Mouse (Mus musculus) macrophage (primary cell): Measurements from ENCODE around the gene Gemin7. TPM values are rescaled to one million over a fixed set of nuclear protein-coding genes. Genes with fewer than 3 reads are reported as not detected.

ENCODE experiments used
- H3K27ac ChIP-seq: fragments of 350-480 bp; formaldehyde crosslinking; 2 replicates; pipeline ENCODE4 v1.9.0; 2021
- H3K36me3 ChIP-seq: fragments of 350-480 bp; formaldehyde crosslinking; 2 replicates; pipeline ENCODE4 v1.9.0; 2021; ENCODE audit errors: inconsistent target
- H3K4me3 ChIP-seq: fragments of 350-480 bp; formaldehyde crosslinking; 2 replicates; pipeline ENCODE4 v1.9.0; 2021; ENCODE audit errors: inconsistent target
- H3K79me2 ChIP-seq: fragments of 350-480 bp; formaldehyde crosslinking; 2 replicates; pipeline ENCODE4 v1.9.0; 2021; ENCODE audit errors: inconsistent target
- WGBS: methylation state at CpG from one replicate; pipeline ENCODE4 v1.1.7; 2026; ENCODE audit warnings: inconsistent platforms; ENCODE audit not compliant: missing documents; 5-methylcytosine and 5-hydroxymethylcytosine counted together
- polyA plus RNA-seq: library from polyadenylated mRNA; stranded (reverse); fragments of 250-400 nt; gene quantifications from 3 replicates; pipeline ENCODE4 v1.2.4, GENCODE M21; 2018; ENCODE audit warnings: inconsistent platforms

Gene Gemin7
- polyA plus RNA-seq, 1 experiment from 2014 or later = 16.9 TPM

DNA sequence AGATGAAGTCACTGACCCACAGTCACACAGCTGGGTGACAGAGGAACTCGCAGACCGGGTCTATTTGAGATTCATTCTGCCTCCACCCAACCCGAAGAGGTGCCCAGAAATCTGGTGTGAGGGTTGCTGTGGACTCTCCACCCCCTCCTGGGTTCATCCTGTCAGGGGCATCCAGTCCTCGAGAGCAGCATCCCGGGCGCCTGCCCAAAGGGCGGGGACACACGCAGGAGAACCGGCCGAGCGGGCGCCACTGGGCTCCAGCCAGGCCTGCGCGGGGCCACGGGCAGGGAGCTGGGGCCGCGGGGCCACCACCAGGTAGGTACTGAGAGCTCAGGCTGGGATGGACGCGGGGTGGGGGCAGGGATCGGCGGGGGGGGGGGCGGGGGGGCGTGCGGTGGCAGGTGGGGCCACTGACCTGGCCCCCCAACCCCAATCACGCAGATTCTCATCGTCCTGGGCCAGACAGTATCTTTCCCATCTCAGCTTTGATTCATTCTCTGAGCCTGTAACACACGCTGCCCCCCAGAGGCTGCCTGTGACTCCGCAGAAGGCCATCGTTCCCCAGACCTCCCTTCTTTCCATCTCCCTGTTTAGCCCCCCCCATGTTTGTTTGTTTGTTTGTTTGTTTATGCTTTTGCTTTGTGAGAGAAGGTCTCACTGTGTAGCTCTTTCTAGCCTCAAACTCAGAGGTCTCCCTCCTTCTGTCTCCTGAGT, 59.6 kb downstream of the Gemin7 start, which contains the start of gene Nkpd1:
Gene Nkpd1 (plus strand): TSS at position 187 of the 714 bp plus-strand sequence.
- no peaks in the 10 kb centered on the region for H3K79me2 ChIP-seq
- H3K4me3 ChIP-seq = no peak within 1 kb of the TSS
- H3K27ac ChIP-seq = no peak within 1 kb of the TSS
- no peaks in the 10 kb centered on the region for H3K36me3 ChIP-seq
- 3% methylated on average over 24 of the region's 29 CpGs for WGBS

Other genes starting within 250 kb of the Gemin7 start
- gene Ercc1, start 232.8 kb downstream of the Gemin7 start, polyA plus RNA-seq = 16.4 to 18.9 TPM (median 16.8 TPM) in 3 replicates
- 12.4 to 20.7 TPM (median 20.5 TPM) in 3 replicates for gene Cd3eap, start 218.1 kb downstream of the Gemin7 start, polyA plus RNA-seq
- gene Ppp1r13l, start 217.8 kb downstream of the Gemin7 start, polyA plus RNA-seq = 2.8 to 2.9 TPM (median 2.8 TPM) in 3 replicates
- gene Ercc2, start 195.6 kb downstream of the Gemin7 start, polyA plus RNA-seq = 5.6 to 14.2 TPM (median 13.1 TPM) in 3 replicates
- gene Klc3, start 173.5 kb downstream of the Gemin7 start, polyA plus RNA-seq = not detected in 3 replicates
- gene Ckm, start 172.8 kb downstream of the Gemin7 start, polyA plus RNA-seq = not detected in 3 replicates
- gene Mark4, start 118.8 kb downstream of the Gemin7 start, polyA plus RNA-seq = 13.7 to 20.2 TPM (median 14.9 TPM) in 3 replicates
- 0.07 TPM in 1 of 3 replicates, not detected in the others for gene Exoc3l2, start 114.3 kb downstream of the Gemin7 start, polyA plus RNA-seq
- gene Bloc1s3, start 69.2 kb downstream of the Gemin7 start, polyA plus RNA-seq = 5.7 to 9.3 TPM (median 6.9 TPM) in 3 replicates
- 9.4 to 41.1 TPM (median 33.5 TPM) in 3 replicates for gene Trappc6a, start 69.2 kb downstream of the Gemin7 start, polyA plus RNA-seq
- not detected in 3 replicates for gene Nkpd1, start 59.8 kb downstream of the Gemin7 start, polyA plus RNA-seq
- gene Ppp1r37, start 14.5 kb downstream of the Gemin7 start, polyA plus RNA-seq = 21.4 to 34.9 TPM (median 23.9 TPM) in 3 replicates
- gene Zfp296, start 308 bp downstream of the Gemin7 start, polyA plus RNA-seq = 0.16 to 0.24 TPM in 2 of 3 replicates, not detected in the other
- 14.0 to 24.9 TPM (median 16.3 TPM) in 3 replicates for gene Clasrp, start 26.9 kb upstream of the Gemin7 start, polyA plus RNA-seq
- 11.3 to 29.9 TPM (median 15.3 TPM) in 3 replicates for gene Relb, start 51.8 kb upstream of the Gemin7 start, polyA plus RNA-seq
- 90.5 to 113 TPM (median 108 TPM) in 3 replicates for gene Clptm1, start 87.4 kb upstream of the Gemin7 start, polyA plus RNA-seq
- 31.8 to 82.7 TPM (median 33.3 TPM) in 3 replicates for gene Apoc2, start 100.3 kb upstream of the Gemin7 start, polyA plus RNA-seq
- not detected in 3 replicates for gene Gm44805, start 103.8 kb upstream of the Gemin7 start, polyA plus RNA-seq
- 1.1 TPM in 1 of 3 replicates, not detected in the others for gene Apoc4, start 103.9 kb upstream of the Gemin7 start, polyA plus RNA-seq
- 4.3 to 4.7 TPM (median 4.4 TPM) in 3 replicates for gene Apoc1, start 115.1 kb upstream of the Gemin7 start, polyA plus RNA-seq
- gene Apoe, start 121.6 kb upstream of the Gemin7 start, polyA plus RNA-seq = 11,661 to 20,761 TPM (median 14,221 TPM) in 3 replicates
- gene Tomm40, start 137.8 kb upstream of the Gemin7 start, polyA plus RNA-seq = 17.8 to 74.1 TPM (median 32.1 TPM) in 3 replicates
- 5.2 to 7.5 TPM (median 5.9 TPM) in 3 replicates for gene Nectin2, start 172.9 kb upstream of the Gemin7 start, polyA plus RNA-seq
- gene Bcam, start 193.4 kb upstream of the Gemin7 start, polyA plus RNA-seq = 0.12 to 0.15 TPM (median 0.14 TPM) in 3 replicates
- gene Cblc, start 219.2 kb upstream of the Gemin7 start, polyA plus RNA-seq = not detected in 3 replicates
- 11.2 to 30.9 TPM (median 23.0 TPM) in 3 replicates for gene Bcl3, start 245.2 kb upstream of the Gemin7 start, polyA plus RNA-seq